Mouse (Mus musculus) layer of hippocampus, adult 18-20 months (tissue): ENCODE measurements at regions not wholly inside any gene's neighbourhood (a gene's known extent, or its start where the extent isn't known, plus 50 kb on each side); places are given as distances from the start of the nearest gene placed in this dataset.
A peak's percentile ranks its signal among the peaks of the same experiment; 100 is the strongest.

Experiments used
- DNase-seq, 2 experiments: peaks; one replicate each; pipeline ENCODE4 v3.0.0; 2022; ENCODE audit warnings: low spot score in 2 of 2

- DNase-seq = no peak
These were observed 92.1 kb downstream of the Bcl2l11 start for GRCm38 (mm10) chr2:128217784-128218467.

- no peak for DNase-seq
These were observed 93.1 kb downstream of the Bcl2l11 start for GRCm38 (mm10) chr2:128218961-128219360.

- DNase-seq = no peak
These were observed 95.2 kb downstream of the Bcl2l11 start for GRCm38 (mm10) chr2:128221055-128221454.

GRCm38 (mm10) chr2:128221657-128222056 lies 95.8 kb downstream of the Bcl2l11 start:
- DNase-seq = no peak

- DNase-seq = no peak
These were observed 100.7 kb downstream of the Bcl2l11 start for GRCm38 (mm10) chr2:128226465-128227047.

- DNase-seq = no peak
These were observed 103.9 kb downstream of the Bcl2l11 start for GRCm38 (mm10) chr2:128229730-128230129.

GRCm38 (mm10) chr2:128230921-128231320 lies 105.1 kb downstream of the Bcl2l11 start:
- DNase-seq = no peak

- DNase-seq = no peak
These were observed 105.5 kb downstream of the Bcl2l11 start for GRCm38 (mm10) chr2:128231338-128231737.

GRCm38 (mm10) chr2:128232027-128232426 lies 106.2 kb downstream of the Bcl2l11 start:
- no peak for DNase-seq

GRCm38 (mm10) chr2:128235127-128235526 lies 109.3 kb downstream of the Bcl2l11 start:
- DNase-seq = peak in 1 of 2 experiments; percentile 6

GRCm38 (mm10) chr2:128239451-128239850 lies 113.6 kb downstream of the Bcl2l11 start:
- DNase-seq = no peak

GRCm38 (mm10) chr2:128240054-128240453 lies 114.2 kb downstream of the Bcl2l11 start:
- no peak for DNase-seq

GRCm38 (mm10) chr2:128240536-128241279 lies 114.9 kb downstream of the Bcl2l11 start:
- DNase-seq = no peak

- DNase-seq = no peak
These were observed 115.4 kb downstream of the Bcl2l11 start for GRCm38 (mm10) chr2:128241280-128241665.

- peak; percentile 5 to 39 for DNase-seq
These were observed 119.7 kb downstream of the Bcl2l11 start for GRCm38 (mm10) chr2:128245544-128245943.

GRCm38 (mm10) chr2:128247967-128248366 lies 122.1 kb downstream of the Bcl2l11 start:
- DNase-seq = no peak

GRCm38 (mm10) chr2:128249188-128249587 lies 123.3 kb downstream of the Bcl2l11 start:
- DNase-seq = no peak

GRCm38 (mm10) chr2:128249607-128250006 lies 123.8 kb downstream of the Bcl2l11 start:
- DNase-seq = no peak

GRCm38 (mm10) chr2:128250841-128251240 lies 125.0 kb downstream of the Bcl2l11 start:
- no peak for DNase-seq

- no peak for DNase-seq
These were observed 130.8 kb downstream of the Bcl2l11 start for GRCm38 (mm10) chr2:128256651-128257050.

- no peak for DNase-seq
These were observed 131.4 kb downstream of the Bcl2l11 start for GRCm38 (mm10) chr2:128257262-128257661.

- no peak for DNase-seq
These were observed 138.0 kb downstream of the Bcl2l11 start for GRCm38 (mm10) chr2:128263880-128264279.
